Mouse (Mus musculus) gonadal fat pad, adult 2 months (tissue): ENCODE measurements around the gene Trim30c. TPM values are rescaled to one million over a fixed set of nuclear protein-coding genes. Genes with fewer than 3 reads are reported as not detected.
"Not testable (repeated sequence)": the region's sequence is repeated elsewhere in the genome, so short reads cannot be mapped to it uniquely, and the experiment has no call there.

Experiments
- DNase-seq: peaks from one replicate; pipeline ENCODE4 v3.0.0-alpha.2; 2012; ENCODE audit warnings: low read depth
- polyA plus RNA-seq: library from polyadenylated mRNA; depleted of rRNA; stranded (reverse); fragments of >200 nt; gene quantifications from 2 replicates; pipeline ENCODE4 v1.2.3, GENCODE M21; 2012; rRNA removed

Gene Trim30c
- 0.14 and 0.18 TPM in 2 replicates for polyA plus RNA-seq

DNA sequence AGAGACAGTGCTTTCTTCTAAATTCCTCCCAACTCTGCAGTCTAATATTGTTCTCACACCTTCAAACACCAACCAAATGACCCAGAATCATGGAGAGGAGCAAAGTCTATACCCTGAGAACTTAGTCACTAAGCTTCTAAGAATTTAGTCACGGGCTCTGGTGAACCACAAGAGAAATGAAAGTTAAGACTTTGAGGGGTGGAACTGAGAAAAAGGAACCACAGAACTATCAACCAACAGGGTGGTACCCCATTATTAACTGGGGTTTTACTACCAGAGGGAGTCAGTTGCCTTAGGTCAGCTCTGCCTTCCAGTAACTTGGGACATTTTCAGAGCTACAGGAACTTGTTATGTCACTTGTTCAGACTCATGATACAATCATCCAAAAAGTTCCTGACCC is at the start of gene Trim30c:
Trim30c (minus strand) TSS at position 140 of the 400 bp plus-strand sequence.
- no peak for DNase-seq

DNA sequence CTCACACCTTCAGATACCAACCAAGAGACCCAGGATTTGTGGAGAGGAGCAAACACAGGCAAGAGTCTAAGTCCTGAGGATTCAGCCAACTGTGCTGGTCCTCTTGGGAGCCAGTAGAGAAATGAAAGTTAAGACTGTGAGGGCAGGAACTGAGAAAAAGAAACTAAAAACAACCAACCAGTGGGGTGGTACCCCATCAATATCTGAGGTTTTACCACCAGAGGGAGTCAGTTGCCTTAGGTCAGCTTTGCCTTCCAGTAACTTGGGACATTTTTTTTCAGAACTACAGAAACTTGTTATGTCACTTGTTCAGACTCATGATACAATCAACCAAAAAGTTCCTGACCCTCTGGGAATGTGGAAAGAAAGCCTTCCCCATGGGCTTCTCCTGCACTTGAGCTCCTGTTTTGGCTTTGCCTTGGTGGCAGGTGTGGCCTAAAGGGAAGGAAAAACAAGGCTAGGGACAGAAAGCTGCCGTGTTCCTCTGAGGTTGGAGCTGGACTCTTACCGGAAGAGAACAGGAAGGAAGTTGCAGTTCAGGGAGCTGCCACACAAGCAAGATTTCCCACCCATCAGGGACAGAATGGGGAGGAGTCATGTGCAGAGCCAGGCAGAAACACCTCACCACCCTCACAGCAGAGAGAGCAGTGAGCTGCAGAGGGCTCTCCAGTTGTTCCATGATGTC is 45.5 kb upstream of the Trim30c start:
- no peak for DNase-seq

DNA sequence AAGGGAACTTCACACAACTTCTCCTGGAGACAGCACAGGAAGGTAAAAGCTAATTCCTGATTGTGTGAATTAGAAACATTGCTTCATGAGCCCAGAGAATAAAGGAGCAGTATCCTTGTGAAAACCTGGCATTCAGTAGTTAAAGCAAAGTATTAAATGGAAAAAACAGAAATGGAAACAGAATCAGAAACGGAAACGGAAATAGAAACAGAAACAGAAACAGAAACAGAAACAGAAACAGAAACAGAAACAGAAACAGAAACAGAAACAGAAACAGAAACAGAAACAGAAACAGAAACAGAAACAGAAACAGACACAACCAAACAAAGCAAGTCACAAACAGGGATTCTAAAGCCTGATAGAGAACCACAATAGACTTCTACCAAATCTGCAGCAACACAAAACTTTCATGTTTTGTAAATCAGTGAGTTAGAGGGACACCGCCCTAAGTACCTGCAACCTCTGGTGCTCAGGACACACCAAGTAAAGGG is 3.9 kb upstream of the Trim30c start:
- DNase-seq: no peak

DNA sequence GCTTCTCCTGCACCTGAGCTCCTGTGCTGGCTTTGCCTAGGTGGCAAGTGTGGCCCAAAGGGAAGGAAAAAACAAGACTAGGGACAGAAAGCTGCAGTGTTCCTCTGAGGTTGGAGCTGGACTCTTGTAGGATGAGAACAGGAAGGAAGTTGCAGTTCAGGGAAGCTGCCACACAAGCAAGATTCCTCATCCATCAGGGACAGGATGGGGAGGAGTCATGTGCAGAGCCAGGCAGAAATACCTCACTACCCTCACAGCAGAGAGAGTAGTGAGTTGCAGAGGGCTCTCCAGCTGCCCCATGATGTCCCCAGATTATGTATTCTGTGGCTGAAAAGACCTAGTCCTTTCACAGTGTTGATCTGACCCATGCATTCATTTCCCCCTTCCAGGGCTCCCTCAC is 503 bp upstream of the Trim30c start:
- no peak for DNase-seq

DNA sequence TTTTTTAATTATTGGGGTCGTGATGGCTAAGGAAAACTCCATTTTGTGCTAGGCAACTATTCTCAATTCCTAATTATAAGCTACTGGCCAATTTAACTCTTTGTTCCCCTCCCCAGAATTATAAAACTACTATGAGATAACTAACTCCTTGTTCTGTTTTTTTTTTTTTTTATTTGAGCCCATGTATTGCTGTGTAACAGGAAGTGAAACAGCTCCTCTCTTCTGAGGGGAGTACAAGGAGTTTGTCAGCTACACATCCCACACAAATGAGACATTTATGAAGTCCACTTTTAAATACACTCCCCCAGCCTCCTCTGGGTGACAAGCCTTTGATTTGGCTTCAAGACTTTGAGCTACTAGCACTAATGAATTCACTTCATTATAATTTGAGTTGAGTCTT is 2.1 kb downstream of the Trim30c start:
- DNase-seq: no peak

DNA sequence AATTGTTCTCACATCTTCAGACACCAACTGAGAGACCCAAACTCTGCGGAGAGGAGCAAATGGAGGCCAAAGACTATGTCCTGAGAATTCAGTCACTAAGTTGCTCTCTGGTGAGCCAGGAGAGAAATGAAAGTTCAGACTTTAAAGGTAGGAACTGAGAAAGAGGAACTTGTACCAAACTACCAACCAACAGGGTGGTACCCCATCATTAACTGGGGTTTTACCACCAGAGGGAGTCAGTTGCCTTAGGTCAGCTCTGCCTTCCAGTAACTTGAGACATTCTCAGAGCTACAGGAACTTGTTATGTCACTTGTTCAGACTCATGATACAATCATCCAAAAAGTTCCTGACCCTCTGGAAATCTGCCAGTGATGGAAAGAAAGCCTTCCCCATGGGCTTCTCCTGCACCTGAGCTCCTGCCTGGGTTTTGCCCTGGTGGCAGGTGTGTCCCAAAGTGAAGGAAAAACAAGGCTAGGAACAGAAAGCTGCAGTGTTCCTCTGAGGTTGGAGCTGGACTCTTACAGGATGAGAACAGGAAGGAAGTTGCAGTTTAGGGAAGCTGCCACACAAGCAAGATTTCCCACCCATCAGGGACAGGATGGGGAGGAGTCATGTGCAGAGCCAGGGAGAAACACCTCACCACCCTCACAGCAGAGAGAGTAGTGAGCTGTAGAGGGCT is 30.8 kb downstream of the Trim30c start, which contains the start of gene Trim30b:
Trim30b (minus strand) TSS at position 149 of the 679 bp plus-strand sequence.
- no peak for DNase-seq

DNA sequence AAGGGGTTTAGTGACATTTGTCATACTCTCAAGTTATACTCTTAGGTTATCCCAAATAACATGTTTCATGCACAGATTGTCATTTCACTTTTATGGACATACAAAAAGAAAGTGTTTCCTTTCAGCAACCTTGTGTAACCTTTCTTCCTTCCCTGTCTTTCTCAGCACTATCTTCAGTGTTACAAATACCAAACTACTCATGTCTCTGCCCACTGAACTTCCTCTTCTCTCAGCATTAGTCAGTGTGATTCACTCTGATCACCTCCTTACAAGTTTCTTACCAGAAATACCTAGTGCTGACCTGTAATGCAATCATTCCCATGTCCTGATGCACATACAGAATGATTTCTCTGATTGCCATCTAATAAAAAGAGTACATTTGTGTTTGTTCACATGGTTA is 34.3 kb downstream of the Trim30c start:
- no peak for DNase-seq

DNA sequence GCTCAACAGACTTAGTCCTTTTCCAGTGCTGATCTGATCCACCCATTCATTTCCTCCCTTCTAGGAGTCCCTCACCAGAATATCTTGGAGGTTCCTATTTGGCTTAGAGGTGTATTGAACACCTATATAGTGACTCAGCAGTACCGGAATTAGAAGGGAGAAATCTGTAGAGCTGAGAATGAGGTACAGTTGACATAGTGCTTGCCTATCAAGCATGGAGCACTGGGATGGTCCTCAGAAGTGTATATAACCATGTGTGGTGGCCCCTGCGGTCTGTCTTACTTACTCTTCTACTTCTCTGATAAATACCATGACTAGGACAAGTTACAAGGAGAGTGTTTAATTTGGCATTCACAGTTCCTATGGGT is 47.1 kb downstream of the Trim30c start:
- DNase-seq: no peak

DNA sequence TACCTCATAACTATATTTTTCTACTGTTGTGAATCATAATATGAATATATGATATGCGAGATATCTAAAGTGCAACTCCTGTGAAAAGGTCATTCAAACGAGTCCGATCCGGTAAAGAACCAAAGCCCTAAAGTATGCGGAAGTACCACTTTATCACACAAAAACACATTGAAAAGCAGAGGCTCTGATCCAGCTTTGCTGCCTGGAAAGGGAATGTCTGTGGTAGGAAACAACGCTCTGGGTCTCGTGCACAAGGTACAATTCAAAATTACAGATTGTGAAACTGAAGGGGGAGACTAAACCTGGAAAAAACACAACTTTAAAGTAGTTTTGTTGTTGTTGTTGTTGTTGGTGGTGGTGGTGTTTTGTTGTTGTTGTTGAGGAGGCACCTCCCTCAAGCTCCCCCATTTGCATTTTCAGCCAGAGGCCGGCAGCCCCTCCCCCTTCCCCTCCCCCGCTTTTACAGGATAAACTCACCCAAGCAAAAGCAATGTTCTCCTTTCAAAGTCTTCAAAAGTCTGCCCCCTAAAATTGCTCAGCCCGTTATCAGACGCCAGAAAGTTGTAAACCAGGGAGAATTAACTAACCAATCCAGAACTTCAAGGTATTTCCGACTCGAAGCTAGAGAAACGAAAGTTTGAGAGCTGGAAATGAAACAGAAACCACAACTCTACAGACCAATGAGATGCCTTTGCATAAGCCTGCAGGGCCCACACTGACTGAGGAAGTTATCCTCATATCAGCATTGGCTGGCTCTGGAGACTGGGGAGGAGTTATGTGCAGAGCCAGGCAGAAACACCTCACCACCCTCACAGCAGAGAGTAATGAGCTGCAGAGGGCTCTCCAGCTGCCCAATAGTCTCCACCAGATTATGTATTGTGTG is 47.7 kb downstream of the Trim30c start, which contains the start of gene Trim12c:
Trim12c (minus strand) TSS at position 646 of the 883 bp plus-strand sequence.
- peak; percentile 19 for DNase-seq

DNA sequence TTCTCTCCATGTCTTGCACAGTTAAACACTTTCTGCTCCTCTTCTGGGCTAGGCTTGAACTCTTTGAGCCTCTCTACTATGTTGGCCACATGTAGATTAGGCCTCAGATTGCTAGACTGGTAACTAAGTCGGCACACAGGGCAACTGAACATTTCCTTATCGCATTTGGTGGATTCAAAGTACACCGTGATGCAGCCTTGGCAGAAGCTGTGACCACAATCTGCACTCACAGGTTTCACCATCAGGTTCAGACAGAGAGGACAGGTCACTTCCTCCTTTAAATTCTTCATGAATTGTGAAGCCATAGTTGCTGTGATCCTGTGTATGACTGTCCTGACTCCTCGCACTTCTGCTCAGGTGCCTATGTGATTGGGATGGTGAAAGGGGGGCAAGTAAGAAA is 52.6 kb downstream of the Trim30c start:
- not testable (repeated sequence) for DNase-seq

DNA sequence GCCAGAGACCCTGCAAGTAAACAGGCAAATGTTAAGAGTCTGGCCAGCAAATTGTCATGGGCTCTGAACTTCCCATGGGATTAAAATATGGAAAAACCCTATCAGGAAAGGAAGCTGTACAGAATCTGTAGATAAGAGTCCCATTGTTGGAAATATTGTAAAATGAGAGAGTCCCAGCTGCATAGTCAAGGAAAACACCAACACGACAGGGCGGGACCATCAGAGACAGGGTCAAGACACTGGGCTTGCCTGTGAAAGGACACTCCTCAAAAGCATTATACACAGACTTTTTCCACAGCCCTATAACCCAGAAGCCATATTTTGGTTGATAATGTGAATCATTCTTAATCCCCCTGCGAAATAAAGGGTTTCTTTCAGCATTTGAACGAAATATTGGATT is 59.9 kb downstream of the Trim30c start:
- DNase-seq: not testable (repeated sequence)

DNA sequence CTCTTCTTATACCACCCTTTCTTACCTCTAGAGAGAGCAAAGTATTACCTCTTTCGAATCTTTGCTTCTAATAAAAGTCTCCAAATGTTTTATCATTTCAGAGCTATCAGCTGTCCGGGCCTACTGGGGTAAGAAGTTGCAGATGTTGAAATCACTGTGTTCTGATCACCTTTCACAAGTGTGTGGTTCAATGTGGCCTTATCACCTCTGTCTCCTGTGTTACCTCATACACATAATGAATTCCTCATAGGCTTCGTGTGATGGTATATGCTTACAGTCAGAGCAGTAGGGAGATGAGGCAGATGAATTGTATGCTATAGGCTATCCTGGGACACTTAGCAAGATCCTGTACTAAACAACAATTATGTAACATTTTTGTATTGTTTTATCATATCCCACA is 65.1 kb downstream of the Trim30c start:
- DNase-seq: not testable (repeated sequence)

Other genes with a start within 250 kb of the Trim30c start
- gene Olfm5, start 236.0 kb downstream of the Trim30c start, polyA plus RNA-seq: 0.05 TPM in 1 of 2 replicates, not detected in the other
- gene Olfr648, start 217.4 kb downstream of the Trim30c start, polyA plus RNA-seq: 0.05 TPM in 1 of 2 replicates, not detected in the other
- not detected in 2 replicates for gene Olfr649, start 204.9 kb downstream of the Trim30c start, polyA plus RNA-seq
- gene Trim6, start 182.0 kb downstream of the Trim30c start, polyA plus RNA-seq: 1.3 TPM in 2 replicates
- 4.7 and 5.2 TPM in 2 replicates for gene Trim34a, start 156.4 kb downstream of the Trim30c start, polyA plus RNA-seq
- gene Trim5, start 112.7 kb downstream of the Trim30c start, polyA plus RNA-seq: 0.42 TPM in 2 replicates
- 3.6 and 3.8 TPM in 2 replicates for gene Trim12a, start 85.4 kb downstream of the Trim30c start, polyA plus RNA-seq
- 3.6 and 4.3 TPM in 2 replicates for gene Trim34b, start 71.4 kb downstream of the Trim30c start, polyA plus RNA-seq
- 5.0 and 5.3 TPM in 2 replicates for gene Trim12c, start 47.5 kb downstream of the Trim30c start, polyA plus RNA-seq
- 0.11 and 0.12 TPM in 2 replicates for gene Trim30b, start 31.0 kb downstream of the Trim30c start, polyA plus RNA-seq
- gene Trim30a, start 64.4 kb upstream of the Trim30c start, polyA plus RNA-seq: 3.0 and 4.6 TPM in 2 replicates
- 1.2 and 1.7 TPM in 2 replicates for gene Trim30d, start 107.0 kb upstream of the Trim30c start, polyA plus RNA-seq
- not detected in 2 replicates for gene Olfr651, start 149.3 kb upstream of the Trim30c start, polyA plus RNA-seq
- not detected in 2 replicates for gene Olfr652, start 160.1 kb upstream of the Trim30c start, polyA plus RNA-seq
- not detected in 2 replicates for gene Olfr653, start 176.5 kb upstream of the Trim30c start, polyA plus RNA-seq
- gene Olfr654, start 186.2 kb upstream of the Trim30c start, polyA plus RNA-seq: not detected in 2 replicates
- gene Olfr655, start 200.9 kb upstream of the Trim30c start, polyA plus RNA-seq: not detected in 2 replicates
- gene Olfr656, start 213.1 kb upstream of the Trim30c start, polyA plus RNA-seq: not detected in 2 replicates
- gene Olfr657, start 224.0 kb upstream of the Trim30c start, polyA plus RNA-seq: not detected in 2 replicates
- gene Olfr658, start 246.5 kb upstream of the Trim30c start, polyA plus RNA-seq: 0.04 TPM in 2 replicates